Mouse (Mus musculus) heart, postnatal 0 days (tissue): ENCODE results near the gene Dab1.

Experiments used
- CTCF ChIP-seq: IDR thresholded peaks from 2 replicates; pipeline ENCODE4 v1.5.1; 2016; ENCODE audit warnings: antibody characterized with exemption, control low read depth, low read depth
- EP300 ChIP-seq: IDR thresholded peaks from 2 replicates; pipeline ENCODE4 v1.6.1; 2016; ENCODE audit warnings: antibody characterized with exemption, low read depth

DNA sequence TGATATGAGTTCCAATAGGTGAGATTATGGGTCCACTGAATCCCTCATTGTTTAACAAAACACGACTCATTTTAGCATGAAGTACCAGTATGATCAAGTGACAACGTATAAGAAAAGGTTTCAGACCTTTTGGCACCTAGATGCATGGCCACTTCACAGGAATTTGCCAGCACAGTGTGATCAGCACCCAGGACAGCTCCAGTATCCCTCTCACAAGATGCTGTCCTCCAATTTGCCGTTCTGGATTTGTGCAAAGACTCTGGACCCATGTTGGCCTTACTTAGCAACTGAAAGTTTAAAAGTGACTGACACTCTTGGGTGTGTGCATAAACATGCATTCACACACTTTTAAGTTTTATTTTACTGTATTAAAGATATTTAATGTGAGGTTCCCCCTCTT lies 256.4 kb downstream of the Dab1 start:
- no peak for TF ChIP-seq CTCF
- TF ChIP-seq EP300: no peak
